ENCODE assay signal across 8 mouse cellular contexts in genomic region chr12:108674502-108674901, GRCm38 (mm10). TPM values are rescaled to one million over a fixed set of nuclear protein-coding genes. Genes with fewer than 3 reads are reported as not detected.
A peak's percentile ranks its signal among the peaks of the same experiment; 100 is the strongest.
DNase-seq lines count a peak whose midpoint lies in the region; ATAC-seq and TF ChIP-seq lines count a peak whose summit lies in the region.

No protein-coding gene starts in this region.

- H3K4me2 ChIP-seq in forebrain, postnatal 0 days (ENCODE audit: low read depth), result no peak overlapping the region
- H3K4me2 ChIP-seq in hindbrain, postnatal 0 days (ENCODE audit: low read depth, low read length), result no peak overlapping the region

- peak; percentile 21 for DNase-seq in forebrain, postnatal 0 days
- DNase-seq in forebrain, embryonic 10.5 days (ENCODE audit: extremely low spot score, low spot score), result no peak
- peak; percentile 47 to 58 for DNase-seq in cerebellum, adult 18-20 months
- peak; percentile 62 to 72 for DNase-seq in heart, postnatal 14 days
- peak; percentile 67 to 68 for DNase-seq in left cerebral cortex, postnatal 36 days (ENCODE audit: low spot score in 2 of 2)
- no peak for DNase-seq in spleen, postnatal 4 days (ENCODE audit: low spot score in 2 of 2)
- DNase-seq in Muller cell, postnatal 12 days (ENCODE audit: inconsistent ontology term), result no peak
- DNase-seq in hindbrain, postnatal 0 days (ENCODE audit: low spot score), result no peak

- TF ChIP-seq CTCF in forebrain, postnatal 0 days (IDR thresholded peaks at IDR 0.05; ENCODE audit: low read depth), result no peak
- TF ChIP-seq CTCF in hindbrain, postnatal 0 days (IDR thresholded peaks at IDR 0.05; ENCODE audit: low read depth), result no peak

- H3K27me3 ChIP-seq in forebrain, postnatal 0 days (ENCODE audit: insufficient read depth, low read length), result no peaks in the 10 kb centered on the region
- no peaks in the 10 kb centered on the region for H3K27me3 ChIP-seq in forebrain, embryonic 10.5 days (ENCODE audit: poor library complexity, severe bottlenecking)
- no peaks in the 10 kb centered on the region for H3K27me3 ChIP-seq in hindbrain, postnatal 0 days (ENCODE audit: insufficient read depth, low read length)

- WGBS in forebrain, postnatal 0 days, result 63% methylated on average over 4 of the region's 4 CpGs
- 95% methylated on average over 4 of the region's 4 CpGs for WGBS in forebrain, embryonic 10.5 days
- 69% methylated on average over 4 of the region's 4 CpGs for WGBS in hindbrain, postnatal 0 days

- no peaks in the 10 kb centered on the region for H3K9me3 ChIP-seq in forebrain, postnatal 0 days (ENCODE audit: low read length)
- H3K9me3 ChIP-seq in forebrain, embryonic 10.5 days, result no peaks in the 10 kb centered on the region
- H3K9me3 ChIP-seq in hindbrain, postnatal 0 days (ENCODE audit: low read length), result no peaks in the 10 kb centered on the region

- no peak overlapping the region for H3K9ac ChIP-seq in forebrain, postnatal 0 days
- H3K9ac ChIP-seq in hindbrain, postnatal 0 days (replicated peaks; ENCODE audit: low read length), result no peak overlapping the region

- no peaks in the 10 kb centered on the region for H3K4me1 ChIP-seq in forebrain, postnatal 0 days (ENCODE audit: insufficient read depth)
- no peaks in the 10 kb centered on the region for H3K4me1 ChIP-seq in forebrain, embryonic 10.5 days
- no peaks in the 10 kb centered on the region for H3K4me1 ChIP-seq in hindbrain, postnatal 0 days (ENCODE audit: insufficient read depth, low read length)

- no peak overlapping the region for H3K4me3 ChIP-seq in forebrain, postnatal 0 days (ENCODE audit: low read depth, low read length)
- no peak overlapping the region for H3K4me3 ChIP-seq in forebrain, embryonic 10.5 days
- H3K4me3 ChIP-seq in hindbrain, postnatal 0 days (ENCODE audit: low read length), result no peak overlapping the region

- no peak; the same call in 1 of the 2 replicates for ATAC-seq in forebrain, postnatal 0 days
- no peak for ATAC-seq in hindbrain, postnatal 0 days

- intact Hi-C loops in heart, postnatal 14 days (cut with DNase I), result no loop called here
- intact Hi-C loops in left cerebral cortex, postnatal 36 days (cut with DNase I), result no loop called here

- peaks cover 65% of the 10 kb centered on the region for H3K36me3 ChIP-seq in forebrain, postnatal 0 days (ENCODE audit: insufficient read depth)
- H3K36me3 ChIP-seq in forebrain, embryonic 10.5 days (replicated peaks), result peaks cover 95% of the 10 kb centered on the region
- H3K36me3 ChIP-seq in hindbrain, postnatal 0 days (ENCODE audit: insufficient read depth, low read length), result peaks cover 40% of the 10 kb centered on the region

- H3K27ac ChIP-seq in forebrain, postnatal 0 days (ENCODE audit: low read depth, low read length), result no peak overlapping the region
- H3K27ac ChIP-seq in forebrain, embryonic 10.5 days, result no peak overlapping the region
- no peak overlapping the region for H3K27ac ChIP-seq in hindbrain, postnatal 0 days

RNA-seq across cellular contexts. Expression of gene Degs2, which starts 27.6 kb away (rescaled TPM):
- total RNA-seq in forebrain, postnatal 0 days (2014; rRNA removed), result 0.15 TPM in 1 of 2 replicates, not detected in the other
- polyA plus RNA-seq in forebrain, postnatal 0 days (2015; fragmentation: Nextera tagmentation; extraction: Ambion mirVana), result 0.50 and 0.88 TPM in 2 replicates
- 1.1 and 1.7 TPM in 2 replicates for polyA plus RNA-seq in forebrain, embryonic 10.5 days (2016; fragmentation: Nextera tagmentation; extraction: Ambion mirVana)
- under 1 TPM; 0.27 to 0.81 TPM for total RNA-seq in heart, postnatal 14 days (2021)
- total RNA-seq in left cerebral cortex, postnatal 36 days (2021), result 1 to 10 TPM; 3.9 to 5.9 TPM
- 0.10 and 0.47 TPM in 2 replicates for total RNA-seq in hindbrain, postnatal 0 days (2014; rRNA removed)
- polyA plus RNA-seq in hindbrain, postnatal 0 days (2015; fragmentation: Nextera tagmentation; extraction: Ambion mirVana), result 0.73 and 1.4 TPM in 2 replicates

Comparison
In these comparisons a context has a peak if more than half of its experiments do, and no peak if none do; other contexts are left out.
1. DNase-seq: peak in forebrain, postnatal 0 days (single experiment), cerebellum, adult 18-20 months (2 of 2), heart, postnatal 14 days (2 of 2) and left cerebral cortex, postnatal 36 days (2 of 2); none in forebrain, embryonic 10.5 days (single experiment), spleen, postnatal 4 days (0 of 2), Muller cell, postnatal 12 days (single experiment) and hindbrain, postnatal 0 days (single experiment).